Mouse (Mus musculus) liver, embryonic 16.5 days (tissue): ENCODE measurements around the gene Gm9945. TPM values are rescaled to one million over a fixed set of nuclear protein-coding genes. Genes with fewer than 3 reads are reported as not detected.

Source experiments
- ATAC-seq: fragments of 200-750 bp; cut with Nextera tagmentation; 2 replicates; pipeline ENCODE4 v1.8.0; 2017; ENCODE audit warnings: low read depth, mild to moderate bottlenecking, moderate number of reproducible peaks, moderate library complexity
- H3K27ac ChIP-seq: fragments of 300-500 bp; sonication (generic); 2 replicates; pipeline ENCODE4 v1.5.1; 2014; ENCODE audit warnings: mild to moderate bottlenecking, low read length
- H3K27me3 ChIP-seq: fragments of 300-500 bp; sonication (generic); 2 replicates; pipeline ENCODE4 v1.6.1; 2014; ENCODE audit warnings: low read depth, low read length, mixed read lengths; ENCODE audit not compliant: control insufficient read depth, insufficient read depth
- H3K36me3 ChIP-seq: fragments of 300-500 bp; sonication (generic); 2 replicates; pipeline ENCODE4 v1.6.1; 2014; ENCODE audit warnings: mild to moderate bottlenecking; ENCODE audit not compliant: control insufficient read depth, insufficient read depth
- H3K4me1 ChIP-seq: fragments of 300-500 bp; sonication (generic); 2 replicates; pipeline ENCODE4 v1.6.1; 2014; ENCODE audit warnings: low read depth, low read length, mixed read lengths; ENCODE audit not compliant: control insufficient read depth
- H3K4me2 ChIP-seq: fragments of 300-500 bp; sonication (generic); 2 replicates; pipeline ENCODE4 v1.6.1; 2014; ENCODE audit warnings: low read depth, low read length, mixed read lengths
- H3K4me3 ChIP-seq: fragments of 300-500 bp; sonication (generic); 2 replicates; pipeline ENCODE4 v1.5.1; 2014; ENCODE audit warnings: low read depth, mild to moderate bottlenecking, low read length
- H3K9ac ChIP-seq: fragments of 300-500 bp; sonication (generic); 2 replicates; pipeline ENCODE4 v1.6.1; 2014; ENCODE audit warnings: low read depth, low read length
- H3K9me3 ChIP-seq: fragments of 300-500 bp; sonication (generic); replicated peaks from 2 replicates; pipeline ENCODE4 v1.6.1; 2016; ENCODE audit warnings: low read length; ENCODE audit not compliant: control insufficient read depth
- WGBS: fragments of 180-500 bp; shearing (Covaris S2); extraction: QIAGEN DNeasy Blood & Tissue Kit; methylation state at CpG from one replicate; pipeline ENCODE4 v1.1.7; 2014; ENCODE audit not compliant: insufficient replicate concordance; 5-methylcytosine and 5-hydroxymethylcytosine counted together
- polyA plus RNA-seq: library from polyadenylated mRNA; unstranded; fragments of >200 nt; fragmentation: Nextera tagmentation; extraction: Ambion mirVana; gene quantifications from 2 replicates; pipeline ENCODE4 v1.2.1, GENCODE M21; 2015

The Gm9945 gene
- polyA plus RNA-seq, 1 experiment from 2014 or later = 0.64 TPM

DNA sequence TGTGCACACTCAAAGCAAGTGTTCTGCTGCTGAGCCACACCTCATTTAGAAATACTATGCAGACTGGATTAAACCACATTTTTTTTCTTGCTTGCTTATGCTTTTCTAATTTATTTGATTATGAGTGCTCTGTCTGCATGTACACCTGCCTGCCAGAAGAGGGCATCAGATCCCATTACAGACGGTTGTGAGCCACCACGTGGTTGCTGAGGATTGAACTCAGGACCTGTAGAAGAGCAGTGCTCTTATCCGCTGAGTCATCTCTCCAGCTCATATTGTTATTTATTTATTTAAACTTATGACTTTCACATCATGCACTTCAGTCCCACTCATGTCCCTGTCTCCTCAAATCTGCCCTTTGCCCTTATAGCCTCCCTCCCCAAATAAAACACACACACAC, 5.8 kb downstream of the Gm9945 start:
- WGBS = 38% methylated on average over 3 of the region's 3 CpGs
- Histone ChIP-seq H3K27ac (no peak overlapping the region), H3K36me3 (no peaks in the 10 kb centered on the region), H3K9me3 (no peaks in the 10 kb centered on the region), H3K4me1 (peaks cover 46% of the 10 kb centered on the region), H3K4me2 (no peak overlapping the region), H3K27me3 (peaks cover 18% of the 10 kb centered on the region), H3K9ac (no peak overlapping the region), H3K4me3 (no peak overlapping the region)
- ATAC-seq = no peak

DNA sequence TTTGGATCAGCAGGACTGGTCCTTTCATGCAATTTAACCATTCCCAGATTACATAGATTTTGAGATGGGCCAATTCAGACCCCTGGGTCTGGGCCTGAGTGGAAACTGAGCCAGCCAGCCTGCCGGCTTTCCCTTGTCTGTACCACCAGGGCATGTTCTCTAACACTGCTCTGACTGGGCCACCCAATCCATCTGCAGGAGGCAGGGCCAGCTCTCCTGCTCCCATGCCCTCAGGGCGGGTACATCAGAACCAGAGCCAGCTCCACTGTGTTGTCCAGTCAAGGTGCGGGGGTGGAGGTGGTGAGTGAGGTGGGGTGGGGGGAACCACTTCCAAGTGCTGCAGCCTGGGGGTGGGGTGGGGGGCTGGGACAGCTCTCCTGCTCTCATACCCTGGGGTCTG, 6.4 kb downstream of the Gm9945 start:
- no peaks in the 10 kb centered on the region for H3K36me3 ChIP-seq
- ATAC-seq = no peak
- WGBS = 68% methylated on average over 3 of the region's 3 CpGs
- H3K4me3 ChIP-seq = no peak overlapping the region
- H3K9me3 ChIP-seq = no peaks in the 10 kb centered on the region
- no peak overlapping the region for H3K4me2 ChIP-seq
- H3K27ac ChIP-seq = no peak overlapping the region
- peaks cover 44% of the 10 kb centered on the region for H3K4me1 ChIP-seq
- H3K9ac ChIP-seq = no peak overlapping the region
- peaks cover 18% of the 10 kb centered on the region for H3K27me3 ChIP-seq

- H3K9ac ChIP-seq = 0 out of 2 replicates have a peak overlapping the region, but pooled peaks have one; percentile 5
- H3K27me3 ChIP-seq = peaks cover 18% of the 10 kb centered on the region
- H3K4me1 ChIP-seq = peaks cover 37% of the 10 kb centered on the region
- no peak for ATAC-seq
- no peak overlapping the region for H3K27ac ChIP-seq
- peak overlapping the region; percentile 4; the same call in 1 of the 2 replicates for H3K4me3 ChIP-seq
- 12% methylated on average over 27 of the region's 27 CpGs for WGBS
- H3K9me3 ChIP-seq = no peaks in the 10 kb centered on the region
- no peaks in the 10 kb centered on the region for H3K36me3 ChIP-seq
- H3K4me2 ChIP-seq = peak overlapping the region; percentile 32
Observed at GRCm38 (mm10) chr11:53486822-53487594, 7.0 kb downstream of the Gm9945 start.

- WGBS = 86% methylated on average over 5 of the region's 5 CpGs
- H3K4me2 ChIP-seq = no peak overlapping the region
- H3K27me3 ChIP-seq = peaks cover 18% of the 10 kb centered on the region
- no peaks in the 10 kb centered on the region for H3K9me3 ChIP-seq
- H3K27ac ChIP-seq = no peak overlapping the region
- H3K4me1 ChIP-seq = peaks cover 20% of the 10 kb centered on the region
- no peak for ATAC-seq
- H3K36me3 ChIP-seq = no peaks in the 10 kb centered on the region
- no peak overlapping the region for H3K4me3 ChIP-seq
- H3K9ac ChIP-seq = no peak overlapping the region
Observed at GRCm38 (mm10) chr11:53489007-53489406, 9.0 kb downstream of the Gm9945 start.

DNA sequence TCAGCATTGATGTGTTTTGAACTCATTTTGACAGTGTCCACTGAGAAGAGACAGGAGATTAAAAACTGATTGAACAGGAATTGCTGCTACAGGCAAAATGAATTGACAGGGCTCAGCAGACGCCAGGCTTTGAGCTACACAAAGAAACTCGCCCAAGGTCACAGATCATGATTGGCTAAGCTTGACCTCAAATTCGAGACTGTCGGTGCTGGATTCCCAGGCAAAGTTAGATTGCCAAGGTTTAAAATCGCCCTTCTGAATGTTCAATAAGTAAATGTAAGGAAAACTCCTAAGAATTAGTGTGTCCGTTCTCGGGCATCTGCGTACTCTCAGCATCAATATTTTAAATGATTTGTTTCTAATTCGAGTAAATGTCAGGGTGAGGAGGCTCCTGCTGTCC, 9.5 kb downstream of the Gm9945 start:
- H3K9me3 ChIP-seq = no peaks in the 10 kb centered on the region
- ATAC-seq = no peak

DNA sequence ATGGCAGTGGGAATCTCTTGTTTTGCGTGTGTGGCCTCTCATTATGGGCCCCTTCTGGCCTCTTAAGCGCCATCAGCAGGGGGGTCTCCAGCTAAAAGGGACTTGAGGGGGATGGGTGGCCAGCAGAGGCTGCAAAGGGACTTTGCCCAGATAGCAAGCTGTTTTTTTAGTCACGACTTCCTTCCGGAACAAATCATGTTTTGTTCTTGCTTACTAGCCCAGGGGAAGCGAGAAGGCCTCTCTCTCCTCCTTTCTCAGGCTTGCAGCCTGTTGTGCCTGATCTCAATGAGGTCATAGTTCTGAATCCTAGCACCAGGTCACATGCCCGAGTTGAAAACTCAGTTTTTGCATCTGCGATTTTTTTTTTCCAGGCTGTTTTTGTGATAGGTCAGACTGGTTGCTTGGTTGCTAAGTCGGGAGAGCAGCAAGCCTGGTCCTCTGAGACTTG, 12.0 kb downstream of the Gm9945 start:
- ATAC-seq = no peak
- H3K27me3 ChIP-seq = peaks cover 8% of the 10 kb centered on the region
- no peak overlapping the region for H3K4me2 ChIP-seq
- H3K4me3 ChIP-seq = no peak overlapping the region
- H3K4me1 ChIP-seq = peaks cover 4% of the 10 kb centered on the region
- no peaks in the 10 kb centered on the region for H3K36me3 ChIP-seq
- no peak overlapping the region for H3K27ac ChIP-seq
- no peaks in the 10 kb centered on the region for H3K9me3 ChIP-seq
- no peak overlapping the region for H3K9ac ChIP-seq
- WGBS = 20% methylated on average over 8 of the region's 8 CpGs

More for the DNA sequence above, 9.5 kb downstream of the Gm9945 start:
- H3K9ac ChIP-seq = no peak overlapping the region
- peaks cover 16% of the 10 kb centered on the region for H3K4me1 ChIP-seq
- H3K36me3 ChIP-seq = no peaks in the 10 kb centered on the region
- no peak overlapping the region for H3K4me2 ChIP-seq
- H3K4me3 ChIP-seq = no peak overlapping the region
- 78% methylated on average over 9 of the region's 9 CpGs for WGBS
- no peak overlapping the region for H3K27ac ChIP-seq
- peaks cover 18% of the 10 kb centered on the region for H3K27me3 ChIP-seq

DNA sequence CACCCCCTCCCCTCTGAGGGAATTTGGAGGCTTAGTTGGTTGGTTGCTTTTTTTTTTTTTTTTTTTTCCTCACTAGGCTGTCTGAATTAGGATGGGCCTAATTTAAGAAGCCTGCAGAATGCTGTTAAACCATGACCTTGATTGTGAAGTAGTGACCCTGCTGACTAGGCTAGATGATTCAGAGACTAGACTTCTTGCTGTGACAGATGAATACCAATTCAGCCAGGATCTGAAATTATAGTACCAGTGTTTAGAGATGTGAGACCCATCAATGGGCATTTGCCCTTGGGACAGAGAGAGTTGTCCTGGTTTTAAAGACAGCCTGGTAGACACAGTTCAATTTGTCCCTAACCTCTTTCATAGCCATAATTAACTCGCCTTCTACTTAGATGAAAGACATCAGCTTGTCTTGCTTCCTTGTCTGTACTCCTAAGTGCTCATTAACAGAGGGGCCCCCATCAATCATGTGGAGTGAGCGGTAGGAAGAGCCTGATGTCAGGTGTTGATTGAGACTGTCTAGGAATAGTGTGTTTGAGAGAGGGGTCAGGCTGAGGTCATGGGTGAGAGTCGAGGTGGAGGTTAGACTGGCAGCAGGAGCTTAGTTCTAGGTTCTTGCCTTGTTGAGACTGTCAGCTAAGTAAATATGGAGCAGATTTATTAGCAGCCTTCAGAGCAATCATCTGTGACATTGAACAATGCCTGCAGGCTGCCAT, 13.4 kb downstream of the Gm9945 start:
- no peak; the same call in 1 of the 2 replicates for ATAC-seq
- no peak overlapping the region for H3K27ac ChIP-seq
- no peaks in the 10 kb centered on the region for H3K9me3 ChIP-seq
- H3K4me3 ChIP-seq = no peak overlapping the region
- no peaks in the 10 kb centered on the region for H3K36me3 ChIP-seq
- H3K4me2 ChIP-seq = no peak overlapping the region
- WGBS = 55% methylated on average over 3 of the region's 3 CpGs
- no peaks in the 10 kb centered on the region for H3K27me3 ChIP-seq
- no peaks in the 10 kb centered on the region for H3K4me1 ChIP-seq
- no peak overlapping the region for H3K9ac ChIP-seq

- H3K27me3 ChIP-seq = no peaks in the 10 kb centered on the region
- no peaks in the 10 kb centered on the region for H3K9me3 ChIP-seq
- no peaks in the 10 kb centered on the region for H3K36me3 ChIP-seq
- ATAC-seq = no peak
- 62% methylated on average over 6 of the region's 6 CpGs for WGBS
- H3K27ac ChIP-seq = no peak overlapping the region
- no peak overlapping the region for H3K4me2 ChIP-seq
- H3K4me1 ChIP-seq = no peaks in the 10 kb centered on the region
- no peak overlapping the region for H3K9ac ChIP-seq
- no peak overlapping the region for H3K4me3 ChIP-seq
Observed at GRCm38 (mm10) chr11:53495417-53495816, 15.5 kb downstream of the Gm9945 start.

GRCm38 (mm10) chr11:53496946-53497345, 17.0 kb downstream of the Gm9945 start:
- no peak for ATAC-seq
- H3K36me3 ChIP-seq = no peaks in the 10 kb centered on the region
- no peaks in the 10 kb centered on the region for H3K27me3 ChIP-seq
- 38% methylated on average over 6 of the region's 6 CpGs for WGBS
- H3K4me2 ChIP-seq = no peak overlapping the region
- H3K9me3 ChIP-seq = no peaks in the 10 kb centered on the region
- H3K4me3 ChIP-seq = no peak overlapping the region
- no peak overlapping the region for H3K9ac ChIP-seq
- H3K27ac ChIP-seq = no peak overlapping the region
- H3K4me1 ChIP-seq = no peaks in the 10 kb centered on the region; the same call in 1 of the 2 replicates
